Mouse (Mus musculus) G1E-ER4 (cell line): Measurements from ENCODE around the gene Ppp5c. TPM values are rescaled to one million over a fixed set of nuclear protein-coding genes. Genes with fewer than 3 reads are reported as not detected.

Experiments
- GATA1 ChIP-seq: IDR thresholded peaks from one replicate; pipeline ENCODE4 v1.8.0; 2012; ENCODE audit warnings: low read length, inconsistent platforms
- polyA plus RNA-seq: library from polyadenylated mRNA; stranded (reverse); fragments of >175 nt; gene quantifications from 2 replicates; pipeline ENCODE4 v1.2.3, GENCODE M21; 2012

Gene Ppp5c
- polyA plus RNA-seq, 1 experiment, result 165 TPM

- no peak for TF ChIP-seq GATA1
These were observed 1.7 kb downstream of the Ppp5c start for GRCm38 (mm10) chr7:17025896-17026622.

- no peak for TF ChIP-seq GATA1
These were observed 2.2 kb downstream of the Ppp5c start for GRCm38 (mm10) chr7:17025505-17025894.

GRCm38 (mm10) chr7:17024814-17025504 is 2.8 kb downstream of the Ppp5c start:
- no peak for TF ChIP-seq GATA1

DNA sequence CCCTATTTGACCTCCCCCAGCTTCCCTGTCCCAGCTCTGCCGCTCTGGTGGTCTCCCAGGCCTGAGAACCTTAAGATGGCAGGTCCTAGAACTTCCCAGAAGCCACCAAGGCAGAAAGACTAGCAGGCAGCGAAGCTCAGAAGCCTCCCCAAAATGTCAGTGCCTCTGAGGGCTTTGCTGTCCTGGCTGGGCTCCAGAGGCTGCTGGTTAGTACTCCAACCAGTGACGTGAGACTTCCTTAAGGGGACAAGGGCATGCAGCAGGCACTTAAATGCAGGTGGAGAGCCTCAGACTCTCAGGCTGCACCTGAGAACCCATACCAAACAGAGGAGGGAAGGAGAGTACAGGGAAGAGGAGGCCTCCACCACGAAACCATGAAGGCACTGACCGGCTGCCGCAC is 3.6 kb downstream of the Ppp5c start:
- TF ChIP-seq GATA1, result no peak

DNA sequence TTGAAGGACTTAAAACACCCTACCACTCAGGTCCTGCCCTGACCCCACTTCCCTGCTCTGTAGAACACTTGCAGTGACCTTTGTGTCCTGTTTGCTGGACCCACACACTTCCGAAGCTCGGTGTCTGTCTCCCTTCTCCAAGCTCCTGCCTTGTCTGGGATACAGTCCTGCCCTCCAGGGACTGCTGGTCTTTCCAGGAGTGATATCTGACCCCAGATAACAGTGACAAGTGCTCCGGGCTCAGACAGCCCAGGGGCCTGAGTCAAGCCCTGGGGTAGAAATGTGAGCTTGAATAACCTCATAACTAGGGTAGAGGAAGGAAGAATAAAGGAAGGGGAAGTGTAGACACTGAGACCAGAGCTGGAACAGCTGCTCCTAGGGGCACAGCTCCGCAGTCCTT is 4.0 kb downstream of the Ppp5c start:
- no peak for TF ChIP-seq GATA1

DNA sequence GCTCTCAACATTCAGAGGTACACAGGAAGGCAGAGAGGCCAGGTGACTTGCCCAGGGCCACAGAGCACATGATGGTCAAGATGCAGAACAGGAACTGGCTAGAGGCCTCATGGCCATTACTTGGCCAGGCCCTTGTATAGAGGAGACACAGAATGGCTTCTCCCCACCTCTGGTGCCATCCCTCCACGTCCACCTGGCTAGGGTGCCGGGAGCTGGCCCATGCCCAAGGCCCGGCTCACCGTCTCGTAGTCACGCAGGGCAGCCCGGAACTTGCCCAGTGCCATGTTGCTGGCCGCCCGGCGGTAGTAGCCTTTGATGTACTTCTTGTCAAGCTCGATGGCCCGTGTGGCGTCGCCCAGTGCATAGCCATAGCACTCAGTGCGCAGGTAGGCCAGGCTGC is 5.5 kb downstream of the Ppp5c start:
- TF ChIP-seq GATA1, result no peak

GRCm38 (mm10) chr7:17019426-17020166 is 8.1 kb downstream of the Ppp5c start:
- TF ChIP-seq GATA1, result no peak

GRCm38 (mm10) chr7:17017921-17018320 is 9.8 kb downstream of the Ppp5c start:
- no peak for TF ChIP-seq GATA1

GRCm38 (mm10) chr7:17017036-17017435 is 10.7 kb downstream of the Ppp5c start:
- no peak for TF ChIP-seq GATA1

DNA sequence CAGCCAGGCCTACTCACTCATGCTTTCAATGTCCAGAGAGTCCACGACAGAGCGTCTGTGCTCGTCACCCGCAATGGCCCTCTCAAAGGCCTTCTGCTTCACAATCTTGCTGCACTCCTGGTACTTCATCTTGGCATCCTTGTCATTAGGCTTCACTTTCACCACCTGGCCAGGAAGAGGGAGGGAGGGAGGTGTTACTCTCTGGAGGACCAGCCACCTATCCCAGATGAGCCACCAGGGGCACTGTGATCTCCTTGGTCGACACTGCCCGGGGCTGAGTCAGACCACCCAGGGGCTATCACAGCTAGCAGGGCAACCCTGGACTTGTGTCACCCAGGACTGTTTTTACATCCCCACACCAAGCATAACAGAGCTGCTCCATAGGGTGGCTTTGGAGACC is 12.3 kb downstream of the Ppp5c start:
- no peak for TF ChIP-seq GATA1

DNA sequence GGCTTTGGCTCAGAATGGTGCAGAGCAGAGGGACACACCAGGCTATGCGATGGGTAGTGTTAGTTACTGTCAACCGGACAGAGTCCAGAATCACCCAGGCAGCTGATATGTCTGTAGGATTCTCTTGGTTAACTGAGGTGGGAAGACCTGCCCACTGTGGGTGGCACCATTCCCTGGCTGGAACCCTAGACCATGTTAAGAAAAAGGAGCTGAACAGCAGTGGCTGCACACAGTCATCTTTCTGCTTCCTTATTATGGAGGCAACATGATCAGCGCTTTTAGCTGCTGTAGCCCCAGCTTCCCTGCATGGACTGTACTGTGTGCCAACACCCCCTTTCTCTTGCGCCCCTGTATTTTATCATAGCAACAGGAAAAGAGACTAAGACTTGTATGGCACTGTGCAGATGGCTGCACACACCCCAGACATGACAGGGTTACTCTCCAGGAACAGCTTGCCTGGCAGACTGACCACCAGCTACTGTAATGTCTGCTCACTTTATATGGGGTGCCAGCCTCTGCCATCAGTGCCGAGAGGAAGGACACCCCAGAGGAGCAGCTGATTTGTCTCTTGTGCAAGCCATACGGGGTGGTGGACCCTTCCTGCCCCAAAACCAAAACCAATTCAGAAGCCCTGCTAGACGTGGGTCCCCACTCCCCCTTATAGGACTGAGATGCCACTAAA is 15.7 kb downstream of the Ppp5c start:
- no peak for TF ChIP-seq GATA1

DNA sequence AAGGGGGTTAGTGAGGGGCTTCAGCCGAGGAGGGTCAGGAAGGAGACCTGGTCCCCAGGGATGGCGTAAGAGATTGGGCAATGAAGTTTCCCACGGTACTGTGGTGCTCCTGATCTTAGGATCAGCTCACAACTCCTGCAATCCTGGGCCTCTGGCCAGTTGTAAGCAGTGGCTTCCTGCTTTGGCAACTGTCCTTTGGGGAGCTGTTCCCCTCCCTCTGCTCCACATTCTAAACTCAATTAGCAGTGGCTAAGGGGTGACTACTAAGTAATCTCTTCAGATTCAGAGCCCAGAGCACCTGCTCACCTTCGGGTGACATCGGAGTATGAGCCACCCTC is 17.7 kb downstream of the Ppp5c start:
- no peak for TF ChIP-seq GATA1

DNA sequence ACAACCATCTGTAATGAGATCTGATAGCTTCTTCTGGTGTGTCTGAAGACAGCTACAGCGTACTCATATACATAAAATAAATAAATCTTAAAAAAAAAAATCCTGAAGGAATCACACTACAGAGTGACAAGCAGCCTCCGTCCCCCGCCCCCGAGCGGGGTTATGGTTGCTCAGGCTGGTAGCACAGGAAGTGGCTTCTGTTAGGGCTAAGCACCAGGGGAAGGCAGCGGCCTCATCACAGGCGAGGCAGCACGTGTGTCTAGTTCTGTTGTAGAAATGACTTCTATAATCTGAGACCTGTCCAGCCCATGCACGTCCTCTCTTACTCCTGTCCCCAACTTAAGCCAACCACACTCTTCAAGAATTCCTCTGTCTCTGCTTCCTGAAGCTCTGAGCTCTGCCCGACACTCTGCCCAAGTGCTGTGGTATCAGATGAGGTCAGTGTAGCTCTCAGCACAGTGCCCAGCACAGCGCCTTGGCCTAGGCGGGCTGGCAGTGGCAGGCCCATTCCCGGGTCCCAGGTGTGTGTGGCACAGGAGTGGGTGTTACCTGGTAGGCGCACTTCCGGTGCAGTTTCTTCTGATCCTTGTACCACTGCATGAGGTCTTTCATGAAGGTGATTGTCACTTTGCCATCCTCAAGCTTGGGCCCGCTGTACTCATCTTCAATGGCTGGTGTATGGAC is 18.3 kb downstream of the Ppp5c start:
- TF ChIP-seq GATA1, result no peak

DNA sequence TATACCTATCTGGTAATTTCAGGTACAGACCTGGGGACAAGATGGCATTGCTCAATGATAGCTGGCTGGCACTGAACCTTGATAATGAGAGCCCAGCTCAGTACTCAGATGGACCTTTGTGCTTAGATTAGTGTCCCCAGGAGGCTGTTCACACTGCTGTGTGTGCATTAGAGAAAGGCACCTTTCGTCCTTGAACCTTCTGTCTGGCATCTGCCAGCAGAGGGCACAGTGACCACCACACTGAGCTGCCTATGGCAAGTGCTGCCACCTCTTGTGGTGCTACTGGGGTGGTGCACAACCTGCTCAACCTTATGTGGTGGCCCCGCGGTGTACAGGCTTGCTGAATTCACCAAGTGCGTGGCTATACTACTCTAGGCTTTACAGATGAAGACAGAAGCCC is 20.4 kb downstream of the Ppp5c start:
- no peak for TF ChIP-seq GATA1

DNA sequence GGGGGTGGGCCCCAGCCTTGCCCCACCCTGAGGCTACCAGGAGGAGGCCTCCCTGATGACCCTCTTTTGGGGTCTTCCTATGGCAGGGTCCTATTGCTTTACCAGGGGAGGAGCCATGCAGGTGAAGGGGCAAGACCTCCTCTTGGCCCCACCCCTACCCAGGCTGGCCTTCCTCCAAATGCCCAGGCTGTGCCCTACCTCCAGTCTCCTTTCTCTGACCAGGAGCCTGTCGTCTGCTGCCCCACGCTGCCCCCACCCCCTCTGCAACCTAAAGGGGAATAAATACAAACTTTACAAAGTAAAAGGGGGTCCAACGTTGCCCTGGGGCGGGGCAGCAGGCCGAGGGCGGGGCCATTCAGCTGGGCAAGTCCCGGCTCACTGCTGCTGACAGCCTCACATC is 23.0 kb downstream of the Ppp5c start:
- no peak for TF ChIP-seq GATA1

GRCm38 (mm10) chr7:17003230-17003960 is 24.3 kb downstream of the Ppp5c start:
- TF ChIP-seq GATA1, result no peak
